Mouse (Mus musculus): Measurements from ENCODE around the gene Pm20d1. TPM values are rescaled to one million over a fixed set of nuclear protein-coding genes. Genes with fewer than 3 reads are reported as not detected.
A peak's percentile ranks its signal among the peaks of the same experiment; 100 is the strongest.
"Not testable (repeated sequence)": the region's sequence is repeated elsewhere in the genome, so short reads cannot be mapped to it uniquely, and the experiment has no call there.

The Pm20d1 gene
- total RNA-seq, 4 experiments from 2014 or later, result 7.1 to 10.1 (median 8.0) TPM

DNA sequence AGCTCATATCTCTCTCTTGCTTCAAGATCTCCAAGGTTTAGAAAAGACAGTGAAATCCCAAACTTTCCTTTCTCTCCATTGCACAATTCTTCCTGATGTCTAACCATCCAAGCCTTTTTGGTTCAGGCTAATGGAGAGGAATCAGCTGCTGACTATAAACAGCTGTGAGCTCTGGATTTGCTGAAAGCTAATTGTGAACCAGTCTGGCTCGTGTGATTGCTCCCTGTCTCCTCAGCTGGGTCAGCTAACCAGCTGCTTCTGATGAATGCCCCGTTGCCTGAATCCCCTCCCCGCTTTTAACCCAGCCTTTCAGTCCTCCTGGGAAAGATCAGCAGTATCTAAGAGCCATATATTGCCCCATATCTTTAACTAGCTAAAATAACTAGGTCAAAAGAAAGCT is 2.6 kb upstream of the Pm20d1 start:
- no peak for DNase-seq (ENCODE audit: low spot score)

DNA sequence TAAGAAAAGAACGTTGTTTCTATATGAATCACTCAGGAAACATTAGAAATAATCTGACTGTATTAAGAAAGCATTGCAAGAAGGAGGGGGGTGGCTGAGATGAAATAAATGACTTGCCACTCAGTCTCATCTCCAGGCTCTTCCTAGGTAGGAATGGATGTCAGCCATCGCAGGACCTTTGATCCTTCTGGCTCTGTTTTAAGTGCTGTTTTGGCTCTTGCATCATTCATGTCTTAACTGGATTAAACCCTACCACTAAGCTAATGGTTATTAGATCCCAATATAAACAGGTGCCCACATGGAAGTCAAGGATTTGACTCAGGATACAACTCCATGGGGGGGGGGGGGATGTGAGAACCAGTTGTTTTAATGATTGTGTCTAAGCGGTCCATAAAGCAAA is 2.0 kb upstream of the Pm20d1 start:
- DNase-seq (ENCODE audit: low spot score), result no peak

DNA sequence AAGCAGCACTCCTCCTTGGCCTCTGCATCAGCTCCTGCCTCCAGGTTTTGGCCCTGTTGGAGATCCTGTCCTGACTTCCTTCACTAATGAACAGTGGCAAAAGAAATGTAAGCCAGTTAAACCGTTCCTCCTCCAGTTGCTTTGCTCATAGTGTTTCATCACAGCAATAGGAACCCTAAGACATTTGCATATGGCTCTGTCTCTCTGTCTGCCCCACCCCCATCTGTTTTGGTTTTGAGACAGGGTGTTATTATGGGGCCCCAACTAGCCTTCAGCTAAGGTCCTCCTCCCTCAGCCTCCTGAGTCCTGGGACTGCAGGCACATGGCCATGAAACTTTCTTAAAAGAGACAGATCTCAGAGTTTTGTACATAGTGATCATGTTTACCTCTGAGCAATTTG is 2.8 kb downstream of the Pm20d1 start:
- no peak for DNase-seq (ENCODE audit: low spot score)

GRCm38 (mm10) chr1:131801071-131801470 is 3.9 kb downstream of the Pm20d1 start:
- no peak for DNase-seq (ENCODE audit: low spot score)

DNA sequence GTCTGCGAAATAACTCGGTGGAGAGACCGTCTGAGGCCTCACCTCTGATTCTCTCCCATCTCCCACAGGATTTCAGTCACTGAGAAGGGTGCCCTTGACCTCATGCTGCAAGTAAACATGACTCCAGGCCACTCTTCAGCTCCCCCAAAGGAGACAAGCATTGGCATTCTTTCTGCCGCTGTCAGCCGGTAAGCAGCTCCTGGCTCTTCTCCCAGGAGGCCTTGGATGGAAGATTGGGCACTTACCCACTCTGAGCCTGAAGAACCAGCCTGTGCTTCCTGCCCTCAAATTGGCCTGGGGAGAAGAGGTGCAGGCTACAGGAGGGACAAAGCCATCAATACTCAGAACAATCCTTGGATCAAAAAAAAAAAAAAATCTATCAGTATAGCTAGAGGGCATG is 5.5 kb downstream of the Pm20d1 start:
- DNase-seq (ENCODE audit: low spot score), result peak; percentile 21

- DNase-seq (ENCODE audit: low spot score), result no peak
Observed at GRCm38 (mm10) chr1:131804166-131804565, 7.0 kb downstream of the Pm20d1 start.

DNA sequence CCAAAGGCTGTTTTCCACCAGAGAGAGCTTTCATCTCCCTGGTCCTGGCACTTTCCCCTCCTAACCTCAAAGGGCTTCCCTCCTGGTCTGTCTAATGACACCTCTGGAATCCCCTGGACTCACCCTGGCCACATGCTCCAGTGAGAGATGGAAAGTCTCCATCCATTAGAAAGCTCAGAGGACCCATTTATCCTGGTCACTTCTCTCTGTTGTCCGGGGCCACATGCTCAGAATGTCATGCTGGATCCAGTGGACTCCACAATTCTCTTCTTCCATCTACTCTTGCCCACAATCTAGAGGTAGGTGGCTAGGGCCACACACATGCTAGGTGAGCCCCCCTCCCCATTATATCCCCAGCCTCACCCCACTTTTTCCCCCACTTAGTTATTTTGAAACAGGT is 11.8 kb downstream of the Pm20d1 start:
- no peak for DNase-seq (ENCODE audit: low spot score)

DNA sequence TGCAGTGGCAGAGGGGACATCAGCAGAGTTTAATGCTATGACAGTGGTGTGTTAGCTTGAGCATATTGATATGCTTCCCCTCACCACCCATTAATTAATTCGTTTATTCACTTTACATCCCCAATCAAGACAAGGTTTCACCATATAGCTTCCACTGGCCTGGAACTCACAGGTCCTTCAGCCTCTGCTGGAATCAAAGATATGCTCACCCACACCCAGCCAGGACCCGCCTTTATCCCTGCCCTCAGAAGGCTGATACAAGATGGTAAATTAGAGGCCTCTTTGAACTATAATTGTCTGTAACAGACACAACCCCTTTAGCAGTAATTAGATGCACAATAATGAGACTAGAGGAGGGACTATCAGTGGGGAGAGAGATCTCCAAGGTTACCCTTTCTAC is 12.5 kb downstream of the Pm20d1 start:
- no peak for DNase-seq (ENCODE audit: low spot score)

- no peak for DNase-seq (ENCODE audit: low spot score)
Observed at GRCm38 (mm10) chr1:131811393-131811792, 14.2 kb downstream of the Pm20d1 start.

DNA sequence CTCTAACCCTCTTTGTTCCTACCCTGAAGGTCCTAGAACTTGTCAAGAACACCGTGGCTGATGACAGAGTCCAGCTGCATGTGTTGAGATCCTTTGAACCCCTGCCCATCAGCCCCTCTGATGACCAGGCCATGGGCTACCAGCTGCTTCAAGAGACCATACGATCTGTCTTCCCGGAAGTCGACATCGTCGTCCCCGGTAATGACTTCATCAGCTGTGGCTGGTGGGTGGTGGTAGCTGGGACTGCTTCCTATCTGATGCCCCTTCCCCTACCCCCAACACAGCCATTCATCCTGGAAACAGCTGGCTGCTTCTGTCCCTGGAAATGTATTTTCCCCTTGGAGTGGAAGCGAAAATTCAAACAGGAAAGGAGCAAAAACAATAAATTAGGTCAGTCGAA is 14.8 kb downstream of the Pm20d1 start:
- DNase-seq (ENCODE audit: low spot score), result no peak

GRCm38 (mm10) chr1:131812631-131813295 is 15.6 kb downstream of the Pm20d1 start:
- DNase-seq (ENCODE audit: low spot score), result no peak

- no peak for DNase-seq (ENCODE audit: low spot score)
Observed at GRCm38 (mm10) chr1:131813731-131814130, 16.6 kb downstream of the Pm20d1 start.

DNA sequence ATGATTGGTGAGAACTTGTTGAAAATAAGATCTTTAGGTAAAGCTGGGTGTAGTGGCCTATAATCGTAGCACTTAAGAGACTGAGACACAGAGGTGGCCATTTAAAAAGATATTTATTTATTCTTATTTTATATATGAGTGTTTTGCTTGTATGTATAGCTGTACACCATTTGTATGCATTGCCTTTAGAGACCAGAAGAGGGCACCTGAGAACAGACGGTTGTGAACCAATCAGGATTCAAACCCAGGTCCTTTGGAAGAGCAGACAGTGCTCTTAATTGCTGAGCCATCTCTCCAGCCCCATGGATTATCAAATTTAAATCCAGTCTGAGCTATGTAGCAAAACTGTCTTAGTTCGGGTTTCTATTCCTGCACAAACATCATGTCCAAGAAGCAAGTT is 17.0 kb downstream of the Pm20d1 start:
- DNase-seq (ENCODE audit: low spot score), result no peak

- DNase-seq (ENCODE audit: low spot score), result no peak
Observed at GRCm38 (mm10) chr1:131816886-131817285, 19.7 kb downstream of the Pm20d1 start.

GRCm38 (mm10) chr1:131820353-131820752 is 23.2 kb downstream of the Pm20d1 start:
- not testable (repeated sequence) for DNase-seq (ENCODE audit: low spot score)

DNA sequence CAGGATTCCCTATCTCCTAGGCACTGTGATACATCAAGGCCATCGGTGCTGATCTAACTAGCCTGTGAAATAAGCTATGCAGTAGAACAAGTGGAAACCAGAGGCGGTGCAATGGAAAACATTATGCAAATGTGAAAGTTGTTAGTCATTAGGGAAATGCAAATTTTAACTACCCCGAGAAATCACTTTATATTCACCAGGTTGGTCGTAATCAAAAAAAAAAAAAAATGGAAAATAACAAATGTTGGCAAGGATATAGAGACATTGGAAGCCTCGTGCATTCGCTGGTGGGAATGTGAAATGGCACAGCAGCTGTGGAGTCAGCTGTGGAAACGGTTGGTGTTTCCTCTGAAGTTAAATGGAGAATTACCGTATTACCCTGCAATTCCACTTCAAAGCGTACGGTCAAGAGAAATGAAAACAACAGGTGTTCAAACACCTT is 23.7 kb downstream of the Pm20d1 start:
- DNase-seq (ENCODE audit: low spot score), result no peak

DNA sequence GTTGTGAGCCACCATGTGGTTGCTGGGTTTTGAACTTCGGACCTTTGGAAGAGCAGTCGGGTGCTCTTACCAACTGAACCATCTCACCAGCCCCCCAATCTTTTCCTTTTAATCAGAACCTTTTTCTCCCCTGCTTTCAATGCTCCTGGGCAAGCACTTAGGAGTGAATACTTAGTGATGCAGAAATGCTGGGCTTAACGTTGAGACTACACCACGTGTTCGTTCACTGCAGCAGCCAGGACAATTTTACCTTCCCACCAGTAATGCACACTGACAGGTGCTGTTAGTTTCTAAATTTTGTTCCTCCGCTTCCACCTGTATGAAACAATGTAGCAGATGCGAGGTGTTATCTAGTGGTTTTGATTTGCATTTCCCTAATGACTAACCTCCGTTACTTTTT is 25.1 kb downstream of the Pm20d1 start:
- DNase-seq (ENCODE audit: low spot score), result no peak

DNA sequence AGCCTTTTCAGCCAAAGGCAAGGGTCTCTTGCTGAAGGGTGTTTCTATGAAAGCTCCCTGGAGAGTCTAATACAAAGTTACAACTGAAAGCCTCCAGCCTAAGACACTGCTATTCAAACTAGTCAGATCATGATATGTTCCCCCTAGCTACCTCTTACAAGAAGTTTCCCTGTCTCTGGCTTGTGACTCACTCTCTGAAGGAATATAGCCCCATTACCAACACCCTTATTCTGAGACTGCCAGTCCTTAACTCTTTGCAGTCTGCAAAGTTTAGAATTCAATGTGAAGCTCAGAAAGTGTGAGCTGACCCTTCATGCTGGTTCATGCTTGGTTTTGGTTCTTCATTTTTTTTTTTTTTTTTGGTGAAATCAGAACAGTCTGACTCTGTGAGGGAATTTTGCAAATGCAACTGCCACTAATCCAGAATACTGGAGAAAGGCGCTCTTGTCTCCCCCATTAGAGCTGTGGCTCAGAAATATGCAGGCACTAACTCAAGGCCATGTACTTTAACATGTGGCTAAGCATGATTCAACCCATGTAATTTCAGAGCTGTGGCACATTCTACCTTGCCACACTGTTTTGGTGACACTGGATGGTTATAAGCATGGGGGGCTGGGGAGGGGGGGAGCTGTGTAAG is 25.8 kb downstream of the Pm20d1 start:
- DNase-seq (ENCODE audit: low spot score), result no peak

DNA sequence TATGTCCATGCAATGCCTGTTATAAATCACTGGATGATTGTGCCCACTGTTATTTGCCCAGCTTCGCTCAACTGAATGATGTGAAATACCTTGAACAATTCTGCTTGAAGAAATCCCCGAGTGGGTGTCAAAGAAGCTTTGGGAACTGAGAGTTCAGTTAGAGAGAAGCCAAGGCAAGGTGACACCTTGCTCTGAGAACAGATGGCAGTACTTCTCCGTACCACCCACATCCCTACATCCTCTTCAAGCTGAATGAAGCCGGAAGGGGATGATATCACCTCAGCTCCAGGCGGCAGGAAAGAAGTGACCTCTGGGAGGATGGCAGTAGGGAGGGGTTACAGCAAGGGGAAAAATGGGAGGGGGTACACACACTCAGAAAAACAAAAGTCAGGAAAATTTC is 26.4 kb downstream of the Pm20d1 start:
- no peak for DNase-seq (ENCODE audit: low spot score)

GRCm38 (mm10) chr1:131824528-131825181 is 27.5 kb downstream of the Pm20d1 start:
- DNase-seq (ENCODE audit: low spot score), result no peak

DNA sequence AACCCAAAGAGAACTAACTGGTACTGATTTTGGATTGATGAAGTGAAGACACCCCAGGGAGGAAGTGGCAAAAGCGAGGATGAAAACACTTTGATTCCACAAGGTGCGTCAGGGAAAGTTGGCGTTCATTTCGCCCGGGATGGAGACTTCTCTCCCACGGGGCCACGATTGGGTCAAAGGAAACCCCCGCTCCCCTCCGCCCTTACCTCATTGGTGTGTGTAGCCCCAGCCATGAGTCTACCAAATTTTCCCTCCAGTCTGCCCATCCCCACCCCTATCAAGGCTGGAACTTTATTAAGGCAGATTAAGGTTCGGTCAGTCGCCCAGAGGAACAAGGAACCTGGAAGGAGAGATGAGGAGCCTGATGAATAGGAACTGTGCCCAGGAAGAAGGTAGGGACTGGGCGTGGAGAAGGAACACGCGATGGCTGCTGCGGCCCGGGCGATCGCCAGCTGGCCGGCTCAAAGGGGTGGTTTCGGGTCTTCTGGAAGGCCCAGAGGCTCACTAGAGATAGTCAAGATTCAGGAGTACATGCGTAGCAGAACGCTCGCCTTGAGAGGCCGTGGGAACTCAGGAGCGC is 30.1 kb downstream of the Pm20d1 start, which contains the start of gene Slc41a1:
TSS of gene Slc41a1 (plus strand) at position 287 of the 580 bp plus-strand sequence.
- DNase-seq (ENCODE audit: low spot score), result no peak

DNA sequence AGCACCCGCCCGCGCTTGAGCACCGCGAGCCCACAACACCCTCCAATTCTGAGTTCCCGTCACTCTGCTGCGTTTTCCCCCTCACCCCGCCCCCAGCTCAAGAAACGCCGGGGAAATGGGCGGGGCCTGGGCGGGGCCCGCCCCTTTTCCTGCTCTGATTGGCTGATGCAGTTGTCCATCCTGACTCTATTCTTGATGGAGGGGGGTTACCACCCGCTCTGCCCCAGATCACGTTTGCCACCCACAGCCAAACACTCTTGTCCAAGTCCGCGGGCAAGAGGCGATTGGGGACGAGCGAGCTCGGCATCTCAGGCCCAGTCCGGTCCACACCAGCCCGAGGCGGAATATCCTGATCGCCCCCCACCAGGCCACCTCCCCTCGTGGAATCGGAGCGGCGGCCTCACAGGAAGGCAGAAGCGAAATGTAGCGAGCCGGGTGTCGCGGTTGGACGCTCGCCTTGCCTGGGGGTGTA is 30.6 kb downstream of the Pm20d1 start:
- DNase-seq (ENCODE audit: low spot score), result peak; percentile 95

All from heart, adult 8-10 months (tissue).